Mouse (Mus musculus): ENCODE results near the gene Rbl2.

- no peak for TF ChIP-seq FLI1 (IDR thresholded peaks at IDR 0.05; ENCODE audit: low read length)
- no peak for TF ChIP-seq GATA1 (IDR thresholded peaks at IDR 0.05; ENCODE audit: borderline replicate concordance, low read length)
Measured at GRCm38 (mm10) chr8:91081911-91082310, 12.1 kb downstream of the Rbl2 start.

All from megakaryocyte, embryonic 14.5 days (primary cell).